Mouse (Mus musculus): ENCODE results near the gene Gm14403.
"Not testable (repeated sequence)": the region's sequence is repeated elsewhere in the genome, so short reads cannot be mapped to it uniquely, and the experiment has no call there.

Gm14403 gene

GRCm38 (mm10) chr2:177498067-177498466 is at the start of gene Gm14403:
TSS of gene Gm14403 (plus strand) at chr2:177498215.
- DNase-seq (ENCODE audit: low spot score), result not testable (repeated sequence)

- DNase-seq (ENCODE audit: low spot score), result not testable (repeated sequence)
Observed at GRCm38 (mm10) chr2:177464676-177465075, 33.3 kb upstream of the Gm14403 start, which contains the start of gene Zfp970. TSS of gene Zfp970 (plus strand) at chr2:177464733.

GRCm38 (mm10) chr2:177468222-177468621 is 29.8 kb upstream of the Gm14403 start:
- DNase-seq (ENCODE audit: low spot score), result not testable (repeated sequence)

GRCm38 (mm10) chr2:177472261-177472660 is 25.8 kb upstream of the Gm14403 start:
- DNase-seq (ENCODE audit: low spot score), result not testable (repeated sequence)

- DNase-seq (ENCODE audit: low spot score), result not testable (repeated sequence)
Observed at GRCm38 (mm10) chr2:177481971-177482370, 16.0 kb upstream of the Gm14403 start.

- DNase-seq (ENCODE audit: low spot score), result not testable (repeated sequence)
Observed at GRCm38 (mm10) chr2:177483238-177483948, 14.6 kb upstream of the Gm14403 start.

GRCm38 (mm10) chr2:177499182-177499581 is 1.2 kb downstream of the Gm14403 start:
- not testable (repeated sequence) for DNase-seq (ENCODE audit: low spot score)

GRCm38 (mm10) chr2:177505211-177505719 is 7.2 kb downstream of the Gm14403 start:
- not testable (repeated sequence) for DNase-seq (ENCODE audit: low spot score)

GRCm38 (mm10) chr2:177511381-177511780 is 13.4 kb downstream of the Gm14403 start:
- DNase-seq (ENCODE audit: low spot score), result not testable (repeated sequence)

- DNase-seq (ENCODE audit: low spot score), result not testable (repeated sequence)
Observed at GRCm38 (mm10) chr2:177511972-177512371, 14.0 kb downstream of the Gm14403 start.

- not testable (repeated sequence) for DNase-seq (ENCODE audit: low spot score)
Observed at GRCm38 (mm10) chr2:177513991-177514479, 16.0 kb downstream of the Gm14403 start.

GRCm38 (mm10) chr2:177517746-177518145 is 19.7 kb downstream of the Gm14403 start:
- DNase-seq (ENCODE audit: low spot score), result not testable (repeated sequence)

- DNase-seq (ENCODE audit: low spot score), result not testable (repeated sequence)
Observed at GRCm38 (mm10) chr2:177518354-177518753, 20.3 kb downstream of the Gm14403 start.

GRCm38 (mm10) chr2:177518960-177519359 is 20.9 kb downstream of the Gm14403 start:
- not testable (repeated sequence) for DNase-seq (ENCODE audit: low spot score)

GRCm38 (mm10) chr2:177520035-177520434 is 22.0 kb downstream of the Gm14403 start:
- DNase-seq (ENCODE audit: low spot score), result no peak

GRCm38 (mm10) chr2:177523061-177523460 is 25.0 kb downstream of the Gm14403 start:
- no peak for DNase-seq (ENCODE audit: low spot score)

- DNase-seq (ENCODE audit: low spot score), result not testable (repeated sequence)
Observed at GRCm38 (mm10) chr2:177523674-177524073, 25.7 kb downstream of the Gm14403 start.

GRCm38 (mm10) chr2:177524171-177524570 is 26.2 kb downstream of the Gm14403 start:
- DNase-seq (ENCODE audit: low spot score), result not testable (repeated sequence)

- DNase-seq (ENCODE audit: low spot score), result no peak
Observed at GRCm38 (mm10) chr2:177535876-177536275, 37.9 kb downstream of the Gm14403 start.

- not testable (repeated sequence) for DNase-seq (ENCODE audit: low spot score)
Observed at GRCm38 (mm10) chr2:177537141-177537540, 39.1 kb downstream of the Gm14403 start.

GRCm38 (mm10) chr2:177537717-177538116 is 39.7 kb downstream of the Gm14403 start:
- DNase-seq (ENCODE audit: low spot score), result not testable (repeated sequence)

- not testable (repeated sequence) for DNase-seq (ENCODE audit: low spot score)
Observed at GRCm38 (mm10) chr2:177555261-177555660, 57.2 kb downstream of the Gm14403 start.

Data from T-cell, adult 2 months (primary cell).